Mouse (Mus musculus) heart, adult 2 months (tissue): ENCODE data around the gene Itpka. TPM values are rescaled to one million over a fixed set of nuclear protein-coding genes. Genes with fewer than 3 reads are reported as not detected.
A peak's percentile ranks its signal among the peaks of the same experiment; 100 is the strongest.

ENCODE experiments used
- DNase-seq, 2 experiments: peaks; one replicate each; pipeline ENCODE4 v3.0.0; 2021
- H3K27ac ChIP-seq: fragments of 200-600 bp; 2 replicates; pipeline ENCODE4 v1.8.1; 2022
- H3K27me3 ChIP-seq: fragments of 200-500 bp; 2 replicates; pipeline ENCODE4 v1.6.1; 2012; ENCODE audit warnings: mild to moderate bottlenecking, low read length, inconsistent platforms, mixed read lengths; ENCODE audit not compliant: control insufficient read depth, insufficient read depth
- H3K36me3 ChIP-seq: fragments of 200-500 bp; 2 replicates; pipeline ENCODE4 v1.6.1; 2012; ENCODE audit warnings: low read length, inconsistent platforms; ENCODE audit not compliant: control insufficient read depth, insufficient read depth
- H3K4me1 ChIP-seq: fragments of 200-500 bp; 2 replicates; pipeline ENCODE4 v1.6.1; 2011; ENCODE audit warnings: low read length; ENCODE audit not compliant: control insufficient read depth, insufficient read depth
- H3K4me3 ChIP-seq: fragments of 200-600 bp; 2 replicates; pipeline ENCODE4 v1.8.1; 2022
- H3K79me2 ChIP-seq: fragments of 200-500 bp; replicated peaks from 2 replicates; pipeline ENCODE4 v1.6.1; 2012; ENCODE audit warnings: mild to moderate bottlenecking, inconsistent platforms, low read length, moderate library complexity, mixed read lengths; ENCODE audit not compliant: control insufficient read depth, insufficient read depth
- H3K9ac ChIP-seq: fragments of 200-500 bp; 2 replicates; pipeline ENCODE4 v1.6.1; 2012; ENCODE audit warnings: low read depth, mild to moderate bottlenecking, control low read depth, inconsistent platforms, low read length, mixed read lengths
- CTCF ChIP-seq: fragments of 200-600 bp; IDR thresholded peaks from 2 replicates; pipeline ENCODE4 v1.8.1; 2022; ENCODE audit warnings: antibody characterized with exemption, mild to moderate bottlenecking, moderate library complexity
- EP300 ChIP-seq: fragments of 200-500 bp; IDR thresholded peaks from 2 replicates; pipeline ENCODE4 v1.6.1; 2011; ENCODE audit warnings: low read depth, low read length, control low read depth; ENCODE audit not compliant: insufficient read depth
- POLR2A ChIP-seq: fragments of 200-500 bp; IDR thresholded peaks from 2 replicates; pipeline ENCODE4 v1.6.1; 2011; ENCODE audit warnings: mild to moderate bottlenecking, low read depth, low read length, control low read depth; ENCODE audit not compliant: insufficient read depth
- WGBS: fragments of 180-500 bp; shearing (Covaris S2); methylation state at CpG from one replicate; pipeline ENCODE4 v1.1.7; 2018; 5-methylcytosine and 5-hydroxymethylcytosine counted together
- intact Hi-C: fragments of 180-260 bp; cut with DNase I; formaldehyde crosslinking; loops from one replicate; pipeline ENCODE4 v1.15.1; 2025
- polyA plus RNA-seq: library from polyadenylated mRNA; depleted of rRNA; stranded (reverse); fragments of >200 nt; gene quantifications from 2 replicates; pipeline ENCODE4 v1.2.3, GENCODE M21; 2012
- total RNA-seq, 2 experiments: library from RNA; stranded (reverse); gene quantifications; 2 replicates each; pipeline ENCODE4 v1.2.3; 2021

The Itpka gene
- total and polyA plus RNA-seq, 3 experiments, result 0.52 to 1.3 (median 0.59) TPM

DNA sequence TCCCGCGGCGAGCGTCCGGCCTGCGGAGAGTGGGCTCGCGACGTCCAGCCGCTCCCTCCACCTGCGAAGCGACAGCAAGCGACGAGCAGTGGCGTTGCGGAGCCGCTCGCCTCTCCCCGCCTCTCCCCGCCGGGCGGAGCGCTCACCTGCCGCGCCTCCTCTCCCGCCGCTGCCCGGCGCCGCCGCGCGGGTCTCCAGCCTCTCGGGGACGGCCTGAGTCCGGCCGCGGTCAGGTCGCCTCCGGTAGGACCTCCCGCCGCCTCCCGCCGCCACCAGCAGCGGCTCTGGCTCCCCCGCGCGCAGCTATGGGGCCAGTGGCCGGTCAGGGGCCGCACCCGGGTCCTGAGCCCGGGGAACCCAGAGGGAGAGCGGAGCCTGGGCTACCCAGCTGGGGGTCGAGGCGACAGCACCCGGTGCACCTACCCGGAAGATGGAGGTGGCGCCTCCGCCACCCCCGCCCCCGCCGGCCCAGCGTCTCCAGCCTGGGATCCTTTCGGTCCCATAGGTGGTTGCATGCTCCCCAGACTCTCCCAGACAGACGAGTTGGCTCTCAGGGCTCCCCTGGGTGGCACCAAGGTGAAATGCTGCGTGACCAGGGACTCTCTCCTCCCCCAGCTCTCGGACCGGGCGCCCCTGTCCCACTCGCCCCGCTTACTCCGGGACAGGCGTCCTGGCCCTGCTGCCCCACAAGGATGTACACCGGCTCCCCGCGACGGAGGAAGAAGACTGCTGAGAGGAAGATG, 16.1 kb downstream of the Itpka start:
- Histone ChIP-seq H3K79me2 (no peaks in the 10 kb centered on the region), H3K9ac (peak overlapping the region; percentile 54), H3K4me3 (peak overlapping the region; percentile 62), H3K4me1 (peaks cover 1% of the 10 kb centered on the region; the same call in 1 of the 2 replicates), H3K27ac (no peak overlapping the region), H3K36me3 (no peaks in the 10 kb centered on the region), H3K27me3 (peaks cover 15% of the 10 kb centered on the region)
- WGBS, result under 1% methylated on average over 74 of the region's 77 CpGs
- peak; percentile 22 to 50 for DNase-seq
- intact Hi-C loops, result no loop called here
- TF ChIP-seq POLR2A (no peak), CTCF (no peak), EP300 (no peak)

DNA sequence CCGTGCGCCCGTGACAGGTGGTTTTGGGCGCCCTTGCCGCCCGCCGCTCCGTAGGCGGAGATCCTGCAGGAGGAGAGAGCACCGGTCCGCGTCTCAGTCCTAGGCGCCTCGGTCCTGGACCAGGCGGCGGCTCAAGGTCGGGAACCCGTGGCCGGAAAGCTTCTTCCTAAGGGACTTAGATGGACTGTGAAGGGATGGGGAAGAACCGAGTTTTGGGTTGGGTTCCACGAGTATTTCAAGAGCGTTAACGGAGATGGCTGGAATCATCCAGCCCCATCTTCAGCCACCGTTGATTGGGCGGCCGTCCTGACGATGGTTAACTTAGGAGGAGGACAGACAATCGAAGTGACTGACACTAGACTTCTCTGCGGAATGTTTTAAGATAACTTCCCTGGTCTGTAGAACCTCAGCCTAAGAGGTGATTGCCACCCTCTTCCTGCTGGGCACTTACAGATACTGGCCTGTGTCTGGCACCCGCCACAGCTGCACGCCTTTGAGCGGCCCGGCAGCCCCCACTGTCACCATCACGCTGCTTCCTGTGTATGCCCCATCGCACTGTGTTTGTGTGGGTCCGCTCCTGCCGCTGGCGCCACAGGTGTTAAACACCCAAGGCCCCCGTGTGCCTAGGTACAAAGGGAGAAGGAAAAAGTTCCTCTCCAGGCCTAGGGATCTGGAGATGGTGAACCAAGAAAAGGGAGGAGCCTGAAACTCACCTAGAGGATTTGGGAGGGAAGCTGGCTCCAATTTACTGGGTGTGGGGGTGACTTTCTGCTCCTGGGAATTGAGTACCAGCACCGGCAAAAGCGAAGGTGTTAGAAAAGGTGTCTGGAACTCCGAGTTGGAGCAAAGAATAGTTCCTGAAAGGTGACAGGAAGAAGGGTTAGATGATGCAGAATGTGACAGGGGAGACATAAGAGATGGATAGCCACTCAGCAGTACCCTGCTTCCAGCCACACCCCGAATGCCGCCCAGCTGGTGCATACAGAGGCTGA, 17.0 kb downstream of the Itpka start:
- no peak overlapping the region for H3K9ac ChIP-seq
- no peak for TF ChIP-seq EP300
- TF ChIP-seq CTCF, result no peak
- TF ChIP-seq POLR2A, result no peak
- peaks cover 15% of the 10 kb centered on the region for H3K27me3 ChIP-seq
- WGBS, result 9% methylated on average over 44 of the region's 44 CpGs
- peak overlapping the region; percentile 62 for H3K4me3 ChIP-seq
- H3K27ac ChIP-seq, result no peak overlapping the region
- intact Hi-C loops, result no loop called here
- peaks cover 1% of the 10 kb centered on the region; the same call in 1 of the 2 replicates for H3K4me1 ChIP-seq
- DNase-seq, result no peak
- H3K36me3 ChIP-seq, result no peaks in the 10 kb centered on the region
- no peaks in the 10 kb centered on the region for H3K79me2 ChIP-seq

DNA sequence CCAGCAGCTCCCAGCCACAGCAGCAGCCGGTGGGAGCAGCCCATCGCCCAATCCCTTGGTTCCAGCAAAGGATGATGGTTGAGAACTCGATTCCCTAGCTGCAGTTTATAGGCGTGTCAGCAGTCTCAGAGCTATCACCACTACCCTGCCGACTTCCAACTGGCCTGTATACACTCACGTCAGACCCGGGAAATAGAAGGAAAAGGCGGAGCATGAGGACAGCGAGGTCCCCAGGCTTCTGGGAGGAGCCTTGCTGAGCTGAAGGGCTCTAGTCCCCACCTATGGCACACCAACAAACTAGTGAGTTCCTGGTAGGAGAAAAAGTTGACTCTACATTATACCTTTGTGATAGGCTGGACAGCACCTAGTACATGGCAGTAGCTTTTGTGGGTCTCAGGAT, 18.1 kb downstream of the Itpka start, which contains the start of gene Ltk:
TSS of gene Ltk (minus strand) at position 181 of the 400 bp plus-strand sequence.
- H3K79me2 ChIP-seq, result no peaks in the 10 kb centered on the region
- H3K9ac ChIP-seq, result no peak within 1 kb of the TSS
- TF ChIP-seq POLR2A, result no peak
- TF ChIP-seq EP300, result no peak
- TF ChIP-seq CTCF, result no peak
- H3K4me1 ChIP-seq, result peaks cover 1% of the 10 kb centered on the region; the same call in 1 of the 2 replicates
- intact Hi-C loops, result no loop called here
- WGBS, result 20% methylated on average over 9 of the region's 9 CpGs
- H3K27me3 ChIP-seq, result peaks cover 15% of the 10 kb centered on the region
- no peaks in the 10 kb centered on the region for H3K36me3 ChIP-seq
- no peak within 1 kb of the TSS for H3K4me3 ChIP-seq
- DNase-seq, result no peak
- H3K27ac ChIP-seq, result no peak within 1 kb of the TSS

DNA sequence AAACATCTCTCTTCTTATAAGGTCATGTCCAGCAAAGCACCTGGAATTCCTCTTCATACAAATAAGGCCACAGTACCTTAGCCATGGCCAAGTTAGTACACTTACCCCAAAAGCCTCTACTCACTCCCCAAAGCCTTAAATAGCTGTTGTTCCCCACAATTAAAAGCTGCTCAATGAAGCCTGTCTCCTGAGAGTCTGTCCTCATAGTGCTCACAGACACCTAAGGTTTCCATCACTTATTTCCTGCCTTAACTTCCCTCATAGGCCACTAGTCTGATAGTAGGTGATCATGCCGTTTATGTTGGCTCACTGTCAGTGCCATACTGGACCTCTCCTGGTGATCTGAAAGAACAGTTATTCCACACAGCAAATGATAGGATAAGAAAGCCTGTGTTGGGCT, 20.1 kb downstream of the Itpka start:
- Histone ChIP-seq H3K27ac (no peak overlapping the region), H3K27me3 (peaks cover 15% of the 10 kb centered on the region), H3K4me3 (no peak overlapping the region), H3K4me1 (peaks cover 1% of the 10 kb centered on the region; the same call in 1 of the 2 replicates), H3K9ac (no peak overlapping the region), H3K36me3 (no peaks in the 10 kb centered on the region), H3K79me2 (no peaks in the 10 kb centered on the region)
- TF ChIP-seq CTCF (no peak), EP300 (no peak), POLR2A (no peak)
- intact Hi-C loops, result no loop called here
- WGBS, result 44% methylated on average over 1 of the region's 1 CpGs
- no peak for DNase-seq

DNA sequence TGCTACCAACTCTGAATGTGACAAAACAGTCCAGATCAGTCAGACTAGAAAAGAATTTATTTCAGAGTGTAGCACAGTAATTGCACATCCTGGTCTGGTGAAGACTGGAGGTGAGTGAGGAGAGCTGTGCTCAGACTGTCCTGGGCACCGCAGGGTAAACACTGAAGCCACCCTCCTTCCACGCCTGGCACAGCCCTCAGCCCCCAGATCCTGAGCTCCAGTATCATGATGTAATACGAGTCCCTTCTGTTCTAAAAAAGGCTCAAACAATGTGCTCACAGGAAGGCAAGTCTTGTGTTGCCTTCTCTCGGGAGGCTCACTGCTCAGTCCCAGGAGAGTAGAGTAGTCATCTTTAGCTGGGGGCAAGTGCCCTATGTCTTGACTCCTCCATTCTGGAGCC, 21.8 kb downstream of the Itpka start:
- no peak for DNase-seq
- no peaks in the 10 kb centered on the region for H3K4me1 ChIP-seq
- no peak overlapping the region for H3K27ac ChIP-seq
- peaks cover 2% of the 10 kb centered on the region; the same call in 1 of the 2 replicates for H3K27me3 ChIP-seq
- no peaks in the 10 kb centered on the region for H3K36me3 ChIP-seq
- no peak for TF ChIP-seq POLR2A
- no peak for TF ChIP-seq CTCF
- no peak for TF ChIP-seq EP300
- H3K4me3 ChIP-seq, result no peak overlapping the region
- 66% methylated on average over 4 of the region's 4 CpGs for WGBS
- no peaks in the 10 kb centered on the region for H3K79me2 ChIP-seq
- H3K9ac ChIP-seq, result no peak overlapping the region
- intact Hi-C loops, result no loop called here

DNA sequence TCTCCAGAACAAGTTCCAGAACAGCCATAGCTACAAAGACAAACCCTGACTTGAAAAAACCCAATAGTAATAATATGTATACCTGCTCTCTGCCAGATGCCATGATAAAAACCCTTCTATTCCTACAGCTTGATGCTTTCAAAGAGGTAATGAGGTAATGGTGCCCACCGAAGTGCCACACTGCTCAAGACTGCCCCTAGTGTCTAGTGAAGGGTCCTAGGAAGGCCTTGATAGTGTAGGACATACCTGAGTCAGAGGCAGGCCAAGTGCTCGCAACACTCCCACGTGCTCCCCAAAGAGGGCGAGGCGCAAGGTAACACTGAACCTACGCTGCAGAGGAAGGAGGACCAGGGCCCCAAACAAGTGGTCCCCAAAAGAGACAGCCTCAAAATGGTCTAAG, 25.1 kb downstream of the Itpka start:
- no peak overlapping the region for H3K27ac ChIP-seq
- 95% methylated on average over 6 of the region's 6 CpGs for WGBS
- H3K9ac ChIP-seq, result no peak overlapping the region
- TF ChIP-seq CTCF, result peak; percentile 29
- no peak for TF ChIP-seq EP300
- DNase-seq, result no peak
- H3K36me3 ChIP-seq, result no peaks in the 10 kb centered on the region
- intact Hi-C loops, result no loop called here
- no peaks in the 10 kb centered on the region for H3K79me2 ChIP-seq
- H3K4me3 ChIP-seq, result no peak overlapping the region
- H3K4me1 ChIP-seq, result no peaks in the 10 kb centered on the region
- H3K27me3 ChIP-seq, result no peaks in the 10 kb centered on the region
